Mouse (Mus musculus) hindbrain, embryonic 15.5 days (tissue): ENCODE results near the gene Zxdc. TPM values are rescaled to one million over a fixed set of nuclear protein-coding genes. Genes with fewer than 3 reads are reported as not detected.
A peak's percentile ranks its signal among the peaks of the same experiment; 100 is the strongest.

Experiments used
- ATAC-seq: fragments of 200-750 bp; cut with Nextera tagmentation; 2 replicates; pipeline ENCODE4 v1.8.0; 2017; ENCODE audit warnings: low read depth, moderate number of reproducible peaks, moderate TSS enrichment; ENCODE audit not compliant: low FRiP score
- H3K27ac ChIP-seq: fragments of 300-500 bp; sonication (generic); replicated peaks from 2 replicates; pipeline ENCODE4 v1.5.1; 2015; ENCODE audit warnings: mild to moderate bottlenecking, inconsistent platforms
- H3K27me3 ChIP-seq: fragments of 300-500 bp; sonication (generic); 2 replicates; pipeline ENCODE4 v1.6.1; 2015; ENCODE audit warnings: control low read depth, inconsistent platforms
- H3K36me3 ChIP-seq: fragments of 300-500 bp; sonication (generic); 2 replicates; pipeline ENCODE4 v1.6.1; 2015; ENCODE audit warnings: control low read depth, inconsistent platforms
- H3K4me1 ChIP-seq: fragments of 300-500 bp; sonication (generic); replicated peaks from 2 replicates; pipeline ENCODE4 v1.6.1; 2015; ENCODE audit warnings: control low read depth, inconsistent platforms
- H3K4me2 ChIP-seq: fragments of 300-500 bp; sonication (generic); 2 replicates; pipeline ENCODE4 v1.6.1; 2015; ENCODE audit warnings: moderate library complexity, mild to moderate bottlenecking, inconsistent platforms
- H3K4me3 ChIP-seq: fragments of 300-500 bp; sonication (generic); 2 replicates; pipeline ENCODE4 v1.5.1; 2015; ENCODE audit warnings: mild to moderate bottlenecking, inconsistent platforms
- H3K9ac ChIP-seq: fragments of 300-500 bp; sonication (generic); 2 replicates; pipeline ENCODE4 v1.6.1; 2015; ENCODE audit warnings: inconsistent platforms
- H3K9me3 ChIP-seq: fragments of 300-500 bp; sonication (generic); 2 replicates; pipeline ENCODE4 v1.6.1; 2016; ENCODE audit warnings: control low read depth, inconsistent platforms
- WGBS: fragments of 180-500 bp; shearing (Covaris S2); methylation state at CpG from one replicate; pipeline ENCODE4 v1.1.7; 2015; 5-methylcytosine and 5-hydroxymethylcytosine counted together
- polyA plus RNA-seq: library from polyadenylated mRNA; unstranded; fragments of >200 nt; fragmentation: Nextera tagmentation; extraction: Ambion mirVana; gene quantifications from 2 replicates; pipeline ENCODE4 v1.2.1, GENCODE M21; 2015

The Zxdc gene
- polyA plus RNA-seq, 1 experiment from 2014 or later, result 11.2 TPM

- 84% methylated on average over 4 of the region's 4 CpGs for WGBS
- Histone ChIP-seq H3K9me3 (no peaks in the 10 kb centered on the region), H3K36me3 (peaks cover 58% of the 10 kb centered on the region), H3K27me3 (no peaks in the 10 kb centered on the region), H3K27ac (no peak overlapping the region), H3K4me3 (no peak overlapping the region), H3K4me2 (no peak overlapping the region), H3K9ac (no peak overlapping the region), H3K4me1 (no peaks in the 10 kb centered on the region)
- ATAC-seq, result no peak
These were observed 21.3 kb downstream of the Zxdc start for GRCm38 (mm10) chr6:90390629-90391028.

GRCm38 (mm10) chr6:90393948-90394347, 24.7 kb downstream of the Zxdc start:
- H3K36me3 ChIP-seq, result peaks cover 32% of the 10 kb centered on the region
- no peak overlapping the region for H3K27ac ChIP-seq
- no peaks in the 10 kb centered on the region for H3K27me3 ChIP-seq
- H3K4me2 ChIP-seq, result no peak overlapping the region
- H3K9ac ChIP-seq, result no peak overlapping the region
- no peaks in the 10 kb centered on the region for H3K4me1 ChIP-seq
- WGBS, result 79% methylated on average over 3 of the region's 3 CpGs
- H3K4me3 ChIP-seq, result no peak overlapping the region
- no peak for ATAC-seq
- no peaks in the 10 kb centered on the region for H3K9me3 ChIP-seq

- Histone ChIP-seq H3K27ac (no peak overlapping the region), H3K4me2 (no peak overlapping the region), H3K9me3 (no peaks in the 10 kb centered on the region), H3K36me3 (peaks cover 24% of the 10 kb centered on the region), H3K27me3 (no peaks in the 10 kb centered on the region), H3K4me3 (no peak overlapping the region), H3K4me1 (no peaks in the 10 kb centered on the region), H3K9ac (no peak overlapping the region)
- WGBS, result 95% methylated on average over 2 of the region's 2 CpGs
- no peak for ATAC-seq
These were observed 26.5 kb downstream of the Zxdc start for GRCm38 (mm10) chr6:90395751-90396150.

DNA sequence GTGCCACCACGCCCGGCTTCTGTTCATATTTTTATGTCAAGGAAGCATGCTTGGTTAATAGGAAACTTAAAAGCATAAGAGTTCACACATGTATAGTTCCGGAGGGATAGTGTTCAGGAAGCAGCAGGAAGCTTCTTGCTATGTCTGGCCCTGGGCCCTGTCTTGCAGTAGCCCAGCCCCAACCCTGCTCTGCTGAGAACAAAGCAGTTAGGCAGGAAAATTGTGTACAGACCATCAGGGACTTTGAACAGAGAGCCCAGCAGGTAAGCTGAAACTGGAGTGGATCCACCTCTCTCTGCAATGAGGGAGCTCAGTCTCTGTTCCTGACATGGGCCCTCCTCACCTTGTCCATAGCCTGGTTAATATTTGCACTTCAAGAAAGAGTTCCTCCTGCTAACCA, 28.0 kb downstream of the Zxdc start:
- Histone ChIP-seq H3K9ac (no peak overlapping the region), H3K4me2 (no peak overlapping the region)
- no peak for ATAC-seq

GRCm38 (mm10) chr6:90408632-90409031, 39.3 kb downstream of the Zxdc start:
- Histone ChIP-seq H3K4me3 (no peak overlapping the region), H3K4me2 (no peak overlapping the region), H3K27ac (no peak overlapping the region), H3K36me3 (0 out of 2 replicates have a peak, but pooled peaks cover 3% of the 10 kb centered on the region), H3K9ac (no peak overlapping the region), H3K9me3 (no peaks in the 10 kb centered on the region), H3K27me3 (no peaks in the 10 kb centered on the region), H3K4me1 (no peaks in the 10 kb centered on the region)
- no peak for ATAC-seq

More for the DNA sequence above, 28.0 kb downstream of the Zxdc start:
- H3K36me3 ChIP-seq, result peaks cover 31% of the 10 kb centered on the region
- no peak overlapping the region for H3K27ac ChIP-seq
- no peaks in the 10 kb centered on the region for H3K9me3 ChIP-seq
- 92% methylated on average over 3 of the region's 3 CpGs for WGBS
- no peak overlapping the region for H3K4me3 ChIP-seq
- H3K27me3 ChIP-seq, result no peaks in the 10 kb centered on the region
- no peaks in the 10 kb centered on the region for H3K4me1 ChIP-seq

DNA sequence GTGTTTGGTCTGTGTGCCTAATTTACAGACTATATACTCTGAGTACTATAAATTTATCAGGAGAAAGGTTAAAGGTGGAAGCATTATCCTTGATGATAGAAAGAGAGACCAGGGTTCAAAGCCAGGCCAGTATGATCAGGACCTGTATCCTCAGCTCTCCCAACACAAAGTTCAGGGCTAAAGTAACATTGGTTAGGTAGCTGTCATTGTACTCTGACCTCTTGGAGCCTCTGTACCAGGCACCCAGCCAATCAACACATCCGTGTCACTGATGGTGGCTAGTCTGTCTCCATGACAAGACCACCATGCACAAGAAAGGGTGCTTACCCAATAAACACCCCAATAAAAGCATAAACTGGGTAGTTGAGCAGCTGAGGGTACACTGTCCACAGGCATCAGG, 41.7 kb downstream of the Zxdc start:
- no peak overlapping the region for H3K9ac ChIP-seq
- 74% methylated on average over 1 of the region's 1 CpGs for WGBS
- no peak for ATAC-seq

GRCm38 (mm10) chr6:90411926-90412325, 42.6 kb downstream of the Zxdc start:
- no peak for ATAC-seq
- no peaks in the 10 kb centered on the region for H3K4me1 ChIP-seq
- WGBS, result 81% methylated on average over 7 of the region's 7 CpGs
- H3K27me3 ChIP-seq, result no peaks in the 10 kb centered on the region
- no peak overlapping the region for H3K9ac ChIP-seq
- no peak overlapping the region for H3K4me3 ChIP-seq
- H3K36me3 ChIP-seq, result no peaks in the 10 kb centered on the region
- H3K4me2 ChIP-seq, result no peak overlapping the region
- no peak overlapping the region for H3K27ac ChIP-seq
- H3K9me3 ChIP-seq, result no peaks in the 10 kb centered on the region

More for the DNA sequence above, 41.7 kb downstream of the Zxdc start:
- H3K27ac ChIP-seq, result no peak overlapping the region
- H3K36me3 ChIP-seq, result no peaks in the 10 kb centered on the region
- no peak overlapping the region for H3K4me2 ChIP-seq
- no peaks in the 10 kb centered on the region for H3K9me3 ChIP-seq
- no peaks in the 10 kb centered on the region for H3K27me3 ChIP-seq
- no peaks in the 10 kb centered on the region for H3K4me1 ChIP-seq
- H3K4me3 ChIP-seq, result no peak overlapping the region

- ATAC-seq, result peak; percentile 90
- H3K27ac ChIP-seq, result peak overlapping the region; percentile 57
- no peaks in the 10 kb centered on the region for H3K36me3 ChIP-seq
- no peaks in the 10 kb centered on the region for H3K9me3 ChIP-seq
- peak overlapping the region; percentile 50 for H3K4me2 ChIP-seq
- 3% methylated on average over 14 of the region's 14 CpGs for WGBS
- H3K27me3 ChIP-seq, result no peaks in the 10 kb centered on the region
- peaks cover 12% of the 10 kb centered on the region for H3K4me1 ChIP-seq
- no peak overlapping the region; the same call in 1 of the 2 replicates for H3K4me3 ChIP-seq
- H3K9ac ChIP-seq, result no peak overlapping the region; the same call in 1 of the 2 replicates
These were observed 53.3 kb downstream of the Zxdc start for GRCm38 (mm10) chr6:90422565-90422964.

DNA sequence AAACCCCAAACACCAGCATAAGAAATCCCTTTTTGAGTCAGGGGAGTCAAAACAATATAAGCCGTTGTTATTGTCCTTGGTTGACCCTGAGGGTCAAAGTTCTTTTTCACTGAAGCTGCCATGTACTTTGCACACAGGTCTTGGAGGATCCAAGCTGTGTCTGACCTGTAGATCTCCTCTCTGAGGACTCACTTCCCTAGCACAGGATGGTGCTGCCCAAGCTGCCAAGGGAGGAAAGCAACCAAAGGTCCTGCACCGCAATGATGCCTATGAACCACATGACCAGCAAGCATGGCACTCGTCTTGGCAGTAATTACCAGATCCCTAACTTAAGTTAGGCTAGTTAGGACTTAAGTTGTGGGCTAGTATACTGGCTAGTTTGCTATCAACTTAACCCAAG, 56.1 kb downstream of the Zxdc start:
- H3K27ac ChIP-seq, result no peak overlapping the region
- no peak for ATAC-seq
- H3K27me3 ChIP-seq, result no peaks in the 10 kb centered on the region
- 79% methylated on average over 3 of the region's 3 CpGs for WGBS
- H3K4me2 ChIP-seq, result no peak overlapping the region
- H3K4me1 ChIP-seq, result peaks cover 25% of the 10 kb centered on the region
- H3K9me3 ChIP-seq, result no peaks in the 10 kb centered on the region
- no peak overlapping the region for H3K9ac ChIP-seq
- H3K4me3 ChIP-seq, result no peak overlapping the region
- no peaks in the 10 kb centered on the region for H3K36me3 ChIP-seq

DNA sequence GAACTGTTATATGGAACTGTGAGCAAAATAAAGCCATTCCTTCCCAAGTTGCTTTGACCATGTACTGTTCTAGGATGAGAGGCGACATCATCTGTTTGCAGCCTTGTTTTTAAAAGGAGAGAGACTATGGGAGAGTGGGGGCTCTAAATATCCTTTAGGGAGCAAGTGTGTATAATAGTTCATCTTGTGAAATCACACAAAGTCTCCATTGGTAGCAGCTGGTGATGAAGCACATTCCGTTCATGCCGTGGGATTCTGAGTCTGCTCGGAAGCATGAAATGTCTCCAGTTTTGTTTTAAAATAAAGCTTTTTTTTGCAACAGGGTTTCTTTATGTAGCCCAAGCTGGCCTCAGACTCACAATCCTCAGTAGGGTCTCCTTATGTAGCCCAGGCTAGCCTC, 56.7 kb downstream of the Zxdc start:
- ATAC-seq, result no peak
- Histone ChIP-seq H3K4me3 (no peak overlapping the region), H3K9me3 (no peaks in the 10 kb centered on the region), H3K4me1 (peaks cover 25% of the 10 kb centered on the region), H3K4me2 (no peak overlapping the region), H3K27ac (no peak overlapping the region), H3K27me3 (no peaks in the 10 kb centered on the region), H3K36me3 (no peaks in the 10 kb centered on the region), H3K9ac (no peak overlapping the region)
- 87% methylated on average over 4 of the region's 4 CpGs for WGBS

DNA sequence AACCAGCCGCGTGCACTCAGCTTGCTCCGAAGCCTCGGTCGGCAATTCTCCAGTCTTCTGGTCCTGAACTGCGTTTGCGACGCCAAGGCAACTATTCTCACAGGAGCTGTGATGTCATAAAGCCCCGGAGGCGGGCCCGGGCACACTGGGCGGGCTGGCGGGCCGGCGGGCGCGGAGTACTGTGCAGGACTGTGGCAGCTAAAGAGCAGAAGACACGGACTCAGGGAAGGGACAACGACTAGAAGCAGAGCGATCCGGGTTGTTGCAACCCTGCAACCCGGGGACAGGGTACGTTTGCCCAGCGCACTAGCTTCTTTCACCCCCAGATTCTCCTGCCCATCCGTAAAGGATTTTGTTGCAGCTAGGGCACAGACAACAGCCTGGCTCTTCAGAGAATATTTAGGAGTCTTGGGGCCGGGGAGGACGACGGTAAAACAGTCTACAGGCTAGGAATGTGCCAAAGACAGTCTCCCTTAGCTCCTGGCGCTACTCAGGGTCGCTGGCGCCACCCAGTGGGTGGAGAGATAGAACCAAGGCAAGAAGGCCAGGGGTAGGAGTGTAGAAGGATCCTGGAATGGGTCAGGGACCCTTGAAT, 59.2 kb downstream of the Zxdc start, which contains the start of gene Cfap100:
Gene Cfap100 (minus strand): TSS at position 418 of the 595 bp plus-strand sequence.
- Histone ChIP-seq H3K9me3 (no peaks in the 10 kb centered on the region), H3K4me1 (peaks cover 15% of the 10 kb centered on the region), H3K36me3 (no peaks in the 10 kb centered on the region), H3K9ac (peak within 1 kb of the TSS; percentile 32), H3K4me3 (peak within 1 kb of the TSS; percentile 39), H3K27me3 (no peaks in the 10 kb centered on the region), H3K4me2 (peak within 1 kb of the TSS; percentile 76), H3K27ac (peak within 1 kb of the TSS; percentile 56)
- ATAC-seq, result peak; percentile 89
- WGBS, result under 1% methylated on average over 31 of the region's 31 CpGs

DNA sequence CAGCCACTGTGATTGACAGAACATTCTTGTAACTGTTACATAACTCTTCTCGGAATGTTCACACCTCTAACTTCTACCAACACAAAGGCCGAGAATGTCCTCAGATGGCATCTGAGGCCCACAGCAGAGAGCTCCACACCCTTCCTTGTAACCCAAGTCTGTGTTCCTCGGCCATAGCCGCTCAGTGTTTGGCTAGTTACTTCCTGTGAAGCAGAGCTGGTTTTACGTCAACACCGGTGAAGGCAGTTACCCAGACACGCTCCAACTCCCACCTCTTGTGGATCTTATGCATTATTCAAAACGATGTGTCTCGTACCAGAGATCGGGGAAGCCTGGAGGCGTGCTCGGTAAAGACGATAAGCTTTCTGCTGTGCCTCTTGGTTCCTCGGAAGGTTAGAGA, 60.6 kb downstream of the Zxdc start:
- no peaks in the 10 kb centered on the region for H3K27me3 ChIP-seq
- no peak overlapping the region for H3K27ac ChIP-seq
- no peak overlapping the region for H3K4me3 ChIP-seq
- H3K9ac ChIP-seq, result no peak overlapping the region
- peaks cover 15% of the 10 kb centered on the region for H3K4me1 ChIP-seq
- ATAC-seq, result no peak
- H3K4me2 ChIP-seq, result no peak overlapping the region
- WGBS, result 56% methylated on average over 14 of the region's 14 CpGs
- no peaks in the 10 kb centered on the region for H3K36me3 ChIP-seq
- H3K9me3 ChIP-seq, result no peaks in the 10 kb centered on the region

DNA sequence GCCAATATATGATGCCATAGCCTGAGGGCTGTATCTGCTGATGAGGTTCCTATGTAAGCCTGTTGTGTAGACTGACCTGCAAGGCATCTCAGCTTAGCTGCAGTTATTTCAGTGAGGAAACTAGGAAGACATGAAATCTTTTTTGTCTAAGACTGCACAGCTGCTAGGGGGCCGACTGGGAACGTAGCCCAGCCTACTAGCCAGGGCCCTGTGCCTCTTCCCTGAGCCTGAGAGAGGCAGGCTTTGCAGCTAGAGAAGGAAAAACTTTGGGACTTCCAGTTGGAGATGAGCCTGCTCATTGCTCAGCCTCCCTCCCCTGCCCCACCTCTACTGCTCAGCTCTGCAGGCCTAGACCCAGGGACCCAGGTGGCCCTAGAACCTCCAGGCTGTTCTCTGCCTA, 62.2 kb downstream of the Zxdc start:
- Histone ChIP-seq H3K9me3 (no peaks in the 10 kb centered on the region), H3K9ac (no peak overlapping the region), H3K4me3 (no peak overlapping the region), H3K4me1 (peaks cover 15% of the 10 kb centered on the region), H3K4me2 (no peak overlapping the region), H3K27me3 (no peaks in the 10 kb centered on the region), H3K36me3 (no peaks in the 10 kb centered on the region), H3K27ac (no peak overlapping the region)
- 62% methylated on average over 2 of the region's 2 CpGs for WGBS
- no peak for ATAC-seq
